Mouse (Mus musculus) CH12.LX (cell line): Measurements from ENCODE around the gene Slc39a13. TPM values are rescaled to one million over a fixed set of nuclear protein-coding genes. Genes with fewer than 3 reads are reported as not detected.

Source experiments
- DNase-seq: peaks from one replicate; pipeline ENCODE4 v3.0.0-alpha.2; 2013; ENCODE audit errors: extremely low read depth
- H3K27ac ChIP-seq: 2 replicates; pipeline ENCODE4 v1.5.1; 2012; ENCODE audit warnings: low read depth, mild to moderate bottlenecking, control low read depth, moderate library complexity; ENCODE audit not compliant: insufficient read depth
- H3K27me3 ChIP-seq: replicated peaks from 2 replicates; pipeline ENCODE3; 2012; ENCODE audit warnings: inconsistent platforms
- H3K36me3 ChIP-seq, 2 experiments: replicated peaks in 1 of 2; 2 replicates each; pipeline versions ENCODE3 to v1.6.1; 2012; ENCODE audit warnings: inconsistent platforms in 1 of 2, low read length in 1 of 2, mild to moderate bottlenecking in 1 of 2, mixed read lengths in 1 of 2, moderate library complexity in 1 of 2; ENCODE audit not compliant: control insufficient read depth in 1 of 2, insufficient read depth in 1 of 2
- H3K4me1 ChIP-seq, 2 experiments: 2 replicates each; pipeline ENCODE4 v1.6.1; 2012; ENCODE audit warnings: inconsistent platforms in 1 of 2, moderate library complexity in 1 of 2; ENCODE audit not compliant: insufficient read depth in 2 of 2, control insufficient read depth in 1 of 2
- H3K4me2 ChIP-seq: 2 replicates; pipeline ENCODE4 v1.6.1; 2012; ENCODE audit warnings: low read depth, mild to moderate bottlenecking, control low read depth; ENCODE audit not compliant: poor library complexity, insufficient read depth, severe bottlenecking
- H3K4me3 ChIP-seq, 3 experiments: fragments of 150-350 bp in 1 of 3; sonication (generic) in 1 of 3; replicated peaks in 1 of 3; 2 replicates each; pipeline versions ENCODE3 to v1.5.1; 2011 to 2012; ENCODE audit warnings: low read depth in 2 of 3, low read length in 2 of 3, mild to moderate bottlenecking in 2 of 3, moderate library complexity in 2 of 3, control low read depth in 1 of 3, improper control_type of control experiment in 1 of 3, inconsistent platforms in 1 of 3, mixed read lengths in 1 of 3; ENCODE audit not compliant: poor library complexity in 1 of 3
- H3K79me2 ChIP-seq: replicated peaks from 2 replicates; pipeline ENCODE4 v1.6.1; 2012; ENCODE audit warnings: mild to moderate bottlenecking, moderate library complexity; ENCODE audit not compliant: control insufficient read depth, poor library complexity, insufficient read depth, severe bottlenecking; ENCODE audit errors: extremely low read depth
- H3K9ac ChIP-seq: 2 replicates; pipeline ENCODE4 v1.6.1; 2012; ENCODE audit warnings: low read depth, mild to moderate bottlenecking, control low read depth, moderate library complexity; ENCODE audit not compliant: insufficient read depth
- H3K9me3 ChIP-seq: replicated peaks from 2 replicates; pipeline ENCODE3; 2012; ENCODE audit warnings: low read length, inconsistent platforms, mixed read lengths
- BHLHE40 ChIP-seq: IDR thresholded peaks from 2 replicates; pipeline ENCODE4 v1.6.1; 2011; ENCODE audit warnings: mild to moderate bottlenecking, low read depth, low read length, improper control_type of control experiment
- CHD1 ChIP-seq: IDR thresholded peaks from 2 replicates; pipeline ENCODE4 v1.6.1; 2012; ENCODE audit warnings: low read depth, low read length, improper control_type of control experiment, inconsistent platforms
- CHD2 ChIP-seq: IDR thresholded peaks from 2 replicates; pipeline ENCODE4 v1.6.1; 2011; ENCODE audit warnings: low read length, improper control_type of control experiment
- CTCF ChIP-seq, 2 experiments: IDR thresholded peaks in 1 of 2; conservative IDR thresholded peaks in 1 of 2; 2 replicates each; pipeline ENCODE4 v1.5.1; 2011 to 2012; ENCODE audit warnings: low read depth in 2 of 2, low read length in 2 of 2, improper control_type of control experiment in 1 of 2, inconsistent platforms in 1 of 2, mild to moderate bottlenecking in 1 of 2, moderate library complexity in 1 of 2
- E2F4 ChIP-seq: IDR thresholded peaks from 2 replicates; pipeline ENCODE4 v1.6.1; 2011; ENCODE audit warnings: low read depth, low read length, improper control_type of control experiment; ENCODE audit not compliant: insufficient replicate concordance
- ELF1 ChIP-seq: IDR thresholded peaks from 2 replicates; pipeline ENCODE4 v1.6.1; 2014; ENCODE audit warnings: low read depth, mild to moderate bottlenecking, inconsistent platforms, low read length, improper control_type of control experiment
- EP300 ChIP-seq: IDR thresholded peaks from 2 replicates; pipeline ENCODE4 v1.6.1; 2011; ENCODE audit warnings: low read length, improper control_type of control experiment
- ETS1 ChIP-seq: conservative IDR thresholded peaks from 2 replicates; pipeline ENCODE4 v1.6.1; 2012; ENCODE audit warnings: low read depth, mild to moderate bottlenecking, inconsistent platforms, low read length, improper control_type of control experiment, moderate library complexity
- GABPA ChIP-seq: IDR thresholded peaks from 2 replicates; pipeline ENCODE4 v1.6.1; 2012; ENCODE audit warnings: low read depth, low read length, improper control_type of control experiment, inconsistent platforms; ENCODE audit not compliant: insufficient replicate concordance
- HCFC1 ChIP-seq: IDR thresholded peaks from 2 replicates; pipeline ENCODE4 v1.6.1; 2012; ENCODE audit warnings: low read depth, mild to moderate bottlenecking, inconsistent platforms, low read length, improper control_type of control experiment
- IRF4 ChIP-seq: IDR thresholded peaks from 2 replicates; pipeline ENCODE4 v1.6.1; 2014; ENCODE audit warnings: low read depth, mild to moderate bottlenecking, inconsistent platforms, low read length, improper control_type of control experiment
- JUN ChIP-seq: IDR thresholded peaks from 2 replicates; pipeline ENCODE4 v1.6.1; 2011; ENCODE audit warnings: low read depth, mild to moderate bottlenecking, low read length, improper control_type of control experiment, moderate library complexity; ENCODE audit not compliant: insufficient read depth
- JUND ChIP-seq: conservative IDR thresholded peaks from 2 replicates; pipeline ENCODE4 v1.6.1; 2011; ENCODE audit warnings: low read depth, low read length, improper control_type of control experiment
- KAT2A ChIP-seq: IDR thresholded peaks from 2 replicates; pipeline ENCODE4 v1.6.1; 2012; ENCODE audit warnings: low read length, improper control_type of control experiment, inconsistent platforms; ENCODE audit not compliant: insufficient replicate concordance
- MAFK ChIP-seq: IDR thresholded peaks from 2 replicates; pipeline ENCODE4 v1.6.1; 2011; ENCODE audit warnings: low read length, improper control_type of control experiment; ENCODE audit not compliant: insufficient replicate concordance
- MAX ChIP-seq: IDR thresholded peaks from 2 replicates; pipeline ENCODE4 v1.6.1; 2011; ENCODE audit warnings: low read length, improper control_type of control experiment
- MAZ ChIP-seq: IDR thresholded peaks from 2 replicates; pipeline ENCODE4 v1.6.1; 2012; ENCODE audit warnings: low read depth, mild to moderate bottlenecking, inconsistent platforms, low read length, improper control_type of control experiment, moderate library complexity
- MEF2A ChIP-seq: IDR thresholded peaks from 2 replicates; pipeline ENCODE4 v1.6.1; 2014; ENCODE audit warnings: low read depth, mild to moderate bottlenecking, inconsistent platforms, low read length, improper control_type of control experiment, borderline replicate concordance
- MXI1 ChIP-seq: IDR thresholded peaks from 2 replicates; pipeline ENCODE4 v1.6.1; 2011; ENCODE audit warnings: mild to moderate bottlenecking, low read depth, low read length, improper control_type of control experiment
- MYC ChIP-seq: IDR thresholded peaks from 2 replicates; pipeline ENCODE4 v1.6.1; 2011; ENCODE audit warnings: low read depth, mild to moderate bottlenecking, improper control_type of control experiment, low read length
- NELFE ChIP-seq: IDR thresholded peaks from 2 replicates; pipeline ENCODE4 v1.6.1; 2011; ENCODE audit warnings: low read depth, low read length, improper control_type of control experiment
- NRF1 ChIP-seq: IDR thresholded peaks from 2 replicates; pipeline ENCODE4 v1.6.1; 2014; ENCODE audit warnings: low read depth, mild to moderate bottlenecking, inconsistent platforms, low read length, improper control_type of control experiment, moderate library complexity
- PAX5 ChIP-seq: IDR thresholded peaks from 2 replicates; pipeline ENCODE4 v1.6.1; 2012; ENCODE audit warnings: low read length, inconsistent platforms, mixed read lengths
- POLR2A ChIP-seq: IDR thresholded peaks from 2 replicates; pipeline ENCODE4 v1.6.1; 2011; ENCODE audit warnings: low read depth, mild to moderate bottlenecking, improper control_type of control experiment, low read length
- POLR2AphosphoS2 ChIP-seq: IDR thresholded peaks from 2 replicates; pipeline ENCODE4 v1.6.1; 2011; ENCODE audit warnings: low read depth, low read length, improper control_type of control experiment
- RAD21 ChIP-seq: IDR thresholded peaks from 2 replicates; pipeline ENCODE4 v1.6.1; 2011; ENCODE audit warnings: low read depth, mild to moderate bottlenecking, low read length, improper control_type of control experiment, moderate library complexity
- RCOR1 ChIP-seq: conservative IDR thresholded peaks from 2 replicates; pipeline ENCODE4 v1.6.1; 2012; ENCODE audit warnings: low read depth, mild to moderate bottlenecking, inconsistent platforms, low read length, improper control_type of control experiment
- SIN3A ChIP-seq: IDR thresholded peaks from 2 replicates; pipeline ENCODE4 v1.6.1; 2012; ENCODE audit warnings: low read length, improper control_type of control experiment, inconsistent platforms
- SMC3 ChIP-seq: IDR thresholded peaks from 2 replicates; pipeline ENCODE4 v1.6.1; 2011; ENCODE audit warnings: low read depth, low read length, improper control_type of control experiment
- TBP ChIP-seq: conservative IDR thresholded peaks from 2 replicates; pipeline ENCODE4 v1.6.1; 2011; ENCODE audit warnings: low read depth, low read length, improper control_type of control experiment
- TCF12 ChIP-seq: IDR thresholded peaks from 2 replicates; pipeline ENCODE4 v1.6.1; 2014; ENCODE audit warnings: low read depth, mild to moderate bottlenecking, inconsistent platforms, low read length, improper control_type of control experiment
- UBTF ChIP-seq: IDR thresholded peaks from 2 replicates; pipeline ENCODE4 v1.6.1; 2012; ENCODE audit warnings: low read depth, mild to moderate bottlenecking, inconsistent platforms, low read length, improper control_type of control experiment, moderate library complexity
- USF1 ChIP-seq: IDR thresholded peaks from 2 replicates; pipeline ENCODE4 v1.6.1; 2014; ENCODE audit warnings: low read depth, mild to moderate bottlenecking, inconsistent platforms, low read length, improper control_type of control experiment
- USF2 ChIP-seq: conservative IDR thresholded peaks from 2 replicates; pipeline ENCODE4 v1.6.1; 2011; ENCODE audit warnings: low read depth, low read length, improper control_type of control experiment
- ZC3H11A ChIP-seq: IDR thresholded peaks from 2 replicates; pipeline ENCODE4 v1.6.1; 2012; ENCODE audit warnings: low read depth, mild to moderate bottlenecking, inconsistent platforms, low read length, improper control_type of control experiment
- ZKSCAN1 ChIP-seq: IDR thresholded peaks from 2 replicates; pipeline ENCODE4 v1.6.1; 2012; ENCODE audit warnings: low read depth, inconsistent platforms, low read length, improper control_type of control experiment, borderline replicate concordance
- ZMIZ1 ChIP-seq: IDR thresholded peaks from 2 replicates; pipeline ENCODE4 v1.6.1; 2012; ENCODE audit warnings: low read depth, mild to moderate bottlenecking, inconsistent platforms, low read length, improper control_type of control experiment
- ZNF384 ChIP-seq: IDR thresholded peaks from 2 replicates; pipeline ENCODE4 v1.6.1; 2012; ENCODE audit warnings: low read depth, low read length, improper control_type of control experiment, inconsistent platforms
- dilution Hi-C: fragments of 300-500 bp; cut with MboI; formaldehyde crosslinking; loops from 2 replicates; pipeline ENCODE4 v1.14.3; 2020; ENCODE audit warnings: low sequenced_read_pairs; ENCODE audit not compliant: extremely low pct_unique_long_range_greater_than_20kb, extremely low pct_ligation_motif_present
- in situ Hi-C: fragments of 300-500 bp; cut with MboI; formaldehyde crosslinking; loops from 3 replicates; pipeline ENCODE4 v1.14.3; 2019; ENCODE audit warnings: low sequenced_read_pairs, low pct_ligation_motif_present, low pct_unique_long_range_greater_than_20kb, mixed read lengths
- polyA plus RNA-seq: library from polyadenylated mRNA; unstranded; fragments of >175 nt; gene quantifications from 2 replicates; pipeline ENCODE4 v1.2.1, GENCODE M21; 2012; ENCODE audit warnings: low read depth; ENCODE audit not compliant: insufficient read length
- total RNA-seq, 2 experiments: library from RNA; depleted of rRNA; stranded (reverse); fragments of 300-350 nt in 1 of 2; fragments of >200 nt in 1 of 2; gene quantifications; 2 replicates each; pipeline ENCODE4 v1.2.3; 2012 to 2014

Slc39a13 gene
- total and polyA plus RNA-seq, 3 experiments, result 3.5 to 7.5 (median 7.2) TPM

DNA sequence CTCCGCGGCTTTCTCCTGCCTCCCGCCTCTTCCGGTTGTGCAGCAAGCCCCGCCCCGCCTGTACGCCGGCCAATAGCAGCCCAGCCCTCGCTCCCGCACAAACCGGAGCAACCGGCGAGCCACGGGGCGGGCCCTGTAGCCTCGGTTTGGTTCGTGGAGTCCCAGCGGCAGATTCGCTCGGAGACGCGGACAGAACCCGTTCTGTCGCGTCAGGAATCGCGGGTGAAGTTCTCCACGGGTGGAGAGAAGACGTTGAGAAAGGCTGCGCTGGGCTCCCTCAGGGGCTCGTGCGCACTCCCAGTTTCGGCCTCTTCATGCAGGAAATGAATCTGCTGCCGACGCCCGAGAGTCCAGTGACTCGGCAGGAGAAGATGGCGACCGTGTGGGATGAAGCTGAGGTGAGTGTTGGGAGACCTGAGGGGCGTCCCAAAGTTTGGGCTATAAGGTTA is 16.3 kb downstream of the Slc39a13 start, which contains the start of gene Psmc3:
TSS of gene Psmc3 (plus strand) at position 76 of the 449 bp plus-strand sequence.
- no peaks in the 10 kb centered on the region for H3K9me3 ChIP-seq
- H3K4me3 ChIP-seq, result peak within 1 kb of the TSS; percentile 75 to 97 (median 94)
- in situ Hi-C loops (no loop called here), dilution Hi-C loops (no loop called here)
- H3K36me3 ChIP-seq, result peaks cover 36 to 47% of the 10 kb centered on the region in 2 experiments
- DNase-seq, result peak; percentile 90
- peak within 1 kb of the TSS; percentile 98 for H3K4me2 ChIP-seq
- H3K9ac ChIP-seq, result peak within 1 kb of the TSS; percentile 89
- peak within 1 kb of the TSS; percentile 50 for H3K27ac ChIP-seq
- peaks cover 7 to 21% of the 10 kb centered on the region in 2 experiments for H3K4me1 ChIP-seq
- peaks cover 13% of the 10 kb centered on the region for H3K79me2 ChIP-seq
- H3K27me3 ChIP-seq, result no peaks in the 10 kb centered on the region
- TF ChIP-seq JUN (no peak), BHLHE40 (peak; percentile 47), IRF4 (peak; percentile 59; the same call in 1 of the 2 replicates), HCFC1 (peak; percentile 95), NRF1 (peak; percentile 41), MEF2A (0 out of 2 replicates have a peak, but pooled peaks have one; percentile 13), PAX5 (no peak), ZC3H11A (peak; percentile 99), RCOR1 (peak; percentile 58; the same call in 1 of the 2 replicates), ZNF384 (no peak), POLR2A (peak; percentile 79), CHD2 (peak; percentile 62; the same call in 1 of the 2 replicates), MAX (peak; percentile 51; the same call in 1 of the 2 replicates), MXI1 (peak; percentile 71), ZKSCAN1 (no peak), MAFK (no peak), TCF12 (peak; percentile 70; the same call in 1 of the 2 replicates), ETS1 (no peak), NELFE (peak; percentile 69), RAD21 (no peak), POLR2AphosphoS2 (peak; percentile 42; the same call in 1 of the 2 replicates), TBP (no peak; the same call in 1 of the 2 replicates), MAZ (no peak), E2F4 (no peak), CHD1 (no peak), ELF1 (peak; percentile 90), EP300 (no peak), MYC (no peak; the same call in 1 of the 2 replicates), USF2 (no peak), GABPA (peak; percentile 40; the same call in 1 of the 2 replicates), USF1 (no peak), ZMIZ1 (peak; percentile 45; the same call in 1 of the 2 replicates), SIN3A (peak; percentile 62; the same call in 1 of the 2 replicates), JUND (no peak), UBTF (peak; percentile 45; the same call in 1 of the 2 replicates), KAT2A (peak; percentile 94; the same call in 1 of the 2 replicates), SMC3 (no peak), CTCF (conservative IDR thresholded peaks at IDR 0.05 in 1 of 2, IDR thresholded peaks at IDR 0.05 in 1 of 2; ENCODE audit: low read depth in 2 of 2, low read length in 2 of 2) (no peak)
